Mouse (Mus musculus) heart, adult 2 months (tissue): ENCODE data around the gene Ift122.

Experiments used
- CTCF ChIP-seq: fragments of 200-600 bp; IDR thresholded peaks from 2 replicates; pipeline ENCODE4 v1.8.1; 2022; ENCODE audit warnings: antibody characterized with exemption, mild to moderate bottlenecking, moderate library complexity
- EP300 ChIP-seq: fragments of 200-500 bp; IDR thresholded peaks from 2 replicates; pipeline ENCODE4 v1.6.1; 2011; ENCODE audit warnings: low read depth, low read length, control low read depth; ENCODE audit not compliant: insufficient read depth
- POLR2A ChIP-seq: fragments of 200-500 bp; IDR thresholded peaks from 2 replicates; pipeline ENCODE4 v1.6.1; 2011; ENCODE audit warnings: mild to moderate bottlenecking, low read depth, low read length, control low read depth; ENCODE audit not compliant: insufficient read depth

DNA sequence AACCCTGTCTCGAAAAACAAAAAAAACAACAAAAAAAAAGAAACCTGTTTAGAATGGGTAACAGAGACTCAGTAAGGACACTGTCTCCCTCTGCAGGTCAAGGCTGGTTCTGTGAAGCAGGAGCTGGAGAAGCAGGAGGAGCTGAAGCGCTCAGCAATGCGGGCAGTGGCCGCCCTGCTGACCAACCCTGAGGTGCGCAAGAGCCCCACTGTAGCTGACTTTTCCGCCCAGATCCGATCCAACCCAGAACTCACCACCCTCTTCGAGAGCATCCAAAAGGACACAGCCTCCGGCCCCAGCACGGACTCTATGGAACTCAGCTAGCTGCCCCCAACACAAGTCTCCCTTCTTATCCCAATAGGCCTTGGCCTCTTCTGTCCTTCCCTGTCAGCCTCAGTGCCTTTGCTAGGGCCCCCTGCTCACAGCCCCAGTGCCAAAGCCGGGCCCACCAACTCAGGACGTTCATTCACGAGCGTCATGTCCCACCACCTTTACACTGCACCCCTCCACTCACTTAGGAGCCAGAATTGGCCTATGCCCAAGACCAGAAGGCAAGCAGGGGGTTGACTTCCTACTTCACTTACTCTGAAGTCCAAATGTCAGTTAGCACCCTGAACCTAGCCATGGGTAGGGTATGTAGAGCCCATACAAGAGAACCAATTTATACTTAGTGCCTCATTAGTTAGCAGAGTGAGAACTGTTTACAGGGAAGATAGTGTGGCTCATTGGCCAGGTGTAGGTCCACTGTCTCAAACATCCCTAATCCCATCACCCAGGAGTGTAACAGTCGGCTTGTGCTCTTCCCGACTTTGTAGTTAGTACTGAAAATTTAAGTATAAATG is 49.5 kb upstream of the Ift122 start:
- TF ChIP-seq POLR2A = no peak
- no peak for TF ChIP-seq EP300
- peak; percentile 79 for TF ChIP-seq CTCF
